Mouse (Mus musculus) cerebellum, adult 9-11 months (tissue): ENCODE measurements around the gene Dapp1.
"Not testable (repeated sequence)": the region's sequence is repeated elsewhere in the genome, so short reads cannot be mapped to it uniquely, and the experiment has no call there.

Source experiments
- DNase-seq: peaks from one replicate; pipeline ENCODE4 v3.0.0; 2022

Gene Dapp1

GRCm38 (mm10) chr3:137980435-137981381 is 637 bp downstream of the Dapp1 start:
- no peak for DNase-seq

- DNase-seq = no peak
Observed at GRCm38 (mm10) chr3:137978233-137978632, 3.1 kb downstream of the Dapp1 start.

GRCm38 (mm10) chr3:137977629-137978041 is 3.7 kb downstream of the Dapp1 start:
- DNase-seq = no peak

GRCm38 (mm10) chr3:137976943-137977628 is 4.3 kb downstream of the Dapp1 start:
- no peak for DNase-seq

- DNase-seq = no peak
Observed at GRCm38 (mm10) chr3:137975856-137976423, 5.4 kb downstream of the Dapp1 start.

GRCm38 (mm10) chr3:137975435-137975834 is 5.9 kb downstream of the Dapp1 start:
- no peak for DNase-seq

GRCm38 (mm10) chr3:137974306-137974705 is 7.0 kb downstream of the Dapp1 start:
- DNase-seq = no peak

- DNase-seq = no peak
Observed at GRCm38 (mm10) chr3:137972989-137973388, 8.4 kb downstream of the Dapp1 start.

GRCm38 (mm10) chr3:137972224-137972623 is 9.1 kb downstream of the Dapp1 start:
- DNase-seq = no peak

GRCm38 (mm10) chr3:137969951-137970350 is 11.4 kb downstream of the Dapp1 start:
- no peak for DNase-seq

GRCm38 (mm10) chr3:137968820-137969486 is 12.4 kb downstream of the Dapp1 start:
- no peak for DNase-seq

GRCm38 (mm10) chr3:137968105-137968819 is 13.1 kb downstream of the Dapp1 start:
- DNase-seq = no peak

GRCm38 (mm10) chr3:137964014-137964413 is 17.3 kb downstream of the Dapp1 start:
- DNase-seq = not testable (repeated sequence)

- no peak for DNase-seq
Observed at GRCm38 (mm10) chr3:137963508-137963907, 17.8 kb downstream of the Dapp1 start.

- peak; percentile 70 for DNase-seq
Observed at GRCm38 (mm10) chr3:137961736-137962385, 19.5 kb downstream of the Dapp1 start.

- peak; percentile 14 for DNase-seq
Observed at GRCm38 (mm10) chr3:137959456-137959855, 21.9 kb downstream of the Dapp1 start.

- DNase-seq = no peak
Observed at GRCm38 (mm10) chr3:137958352-137958751, 23.0 kb downstream of the Dapp1 start.

- DNase-seq = no peak
Observed at GRCm38 (mm10) chr3:137957864-137958263, 23.5 kb downstream of the Dapp1 start.

GRCm38 (mm10) chr3:137955560-137956081 is 25.7 kb downstream of the Dapp1 start:
- DNase-seq = no peak

GRCm38 (mm10) chr3:137954256-137954916 is 27.0 kb downstream of the Dapp1 start:
- DNase-seq = no peak
